Mouse (Mus musculus) layer of hippocampus, postnatal 25 days (tissue): ENCODE data around the gene Rps27. TPM values are rescaled to one million over a fixed set of nuclear protein-coding genes. Genes with fewer than 3 reads are reported as not detected.

ENCODE experiments used
- DNase-seq, 2 experiments: peaks; one replicate each; pipeline ENCODE4 v3.0.0; 2022; ENCODE audit warnings: mixed read lengths in 2 of 2, low spot score in 1 of 2; ENCODE audit errors: extremely low spot score in 1 of 2
- total RNA-seq, 2 experiments: library from RNA; stranded (reverse); gene quantifications; 2 replicates each; pipeline ENCODE4 v1.2.3; 2021

Gene Rps27
- total RNA-seq, 2 experiments from 2014 or later: 806 to 871 TPM

DNA sequence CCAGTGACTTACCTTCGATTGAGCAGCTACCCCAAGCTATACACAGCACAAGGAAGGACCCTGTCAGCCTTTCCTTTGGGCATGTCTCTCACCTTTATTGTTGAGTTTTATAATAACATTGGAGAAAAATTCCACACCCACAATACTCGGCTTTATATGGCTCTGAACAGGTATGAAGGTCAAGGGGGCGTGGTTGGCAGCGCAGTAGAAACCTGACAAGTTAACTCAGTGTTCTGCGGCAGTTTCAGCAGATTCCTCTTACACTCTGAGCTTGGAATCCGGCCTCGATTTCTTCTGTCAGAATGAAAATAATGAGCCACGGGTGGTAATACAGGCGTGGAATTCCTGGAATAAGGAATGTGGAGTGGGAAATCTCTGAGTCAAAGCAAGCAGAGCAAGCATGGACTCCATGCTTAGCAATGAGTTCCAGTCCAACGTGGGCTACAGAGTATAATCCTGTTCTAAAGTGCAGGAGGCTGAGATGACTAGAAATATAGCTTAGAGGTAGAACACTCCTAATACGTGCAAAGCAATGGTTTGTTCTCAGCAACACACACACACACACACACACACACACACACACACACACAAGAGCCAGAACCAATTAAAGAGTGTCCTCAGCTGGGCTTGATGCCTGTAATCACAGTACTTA is 22.5 kb downstream of the Rps27 start:
- DNase-seq: no peak

DNA sequence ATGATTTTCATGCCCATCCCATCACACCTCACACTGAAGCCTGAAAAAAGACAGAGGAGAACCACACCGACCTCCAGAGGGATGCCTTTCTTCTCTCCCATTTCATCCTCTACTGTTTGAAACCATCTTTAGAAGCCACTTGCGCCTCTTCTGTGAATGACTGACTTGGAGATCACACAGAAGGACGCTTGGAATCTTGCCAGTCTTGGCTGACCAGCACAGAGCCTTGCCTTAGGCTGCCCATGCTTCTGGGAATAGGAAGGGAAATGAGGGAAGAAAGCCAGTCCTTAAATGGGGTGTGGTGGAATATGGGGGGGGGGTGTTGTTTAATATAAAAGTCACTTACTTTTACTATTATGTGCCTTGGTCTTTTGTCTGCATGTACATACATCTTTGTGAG is 29.9 kb downstream of the Rps27 start:
- DNase-seq: no peak

DNA sequence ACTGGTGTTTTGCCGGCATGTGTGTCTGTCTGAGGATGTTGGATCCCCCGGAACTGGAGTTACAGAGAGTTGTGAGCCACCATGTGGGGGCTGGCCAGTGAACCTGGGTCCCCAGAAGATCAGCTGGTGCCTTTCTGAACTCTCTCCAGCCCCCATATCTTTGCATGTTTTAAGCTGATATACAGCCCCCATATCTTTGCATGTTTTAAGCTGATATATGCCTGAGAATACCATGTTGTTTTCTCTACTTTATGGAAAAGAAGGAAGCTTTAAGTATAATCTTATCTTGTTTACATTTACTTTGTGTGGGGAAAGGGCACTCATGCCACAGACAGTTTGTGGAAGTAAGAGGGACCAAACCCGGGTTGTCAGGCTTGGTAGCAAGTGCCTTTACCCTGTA is 33.9 kb downstream of the Rps27 start:
- DNase-seq: no peak

Other genes starting within 250 kb of the Rps27 start
- gene Hax1, start 214.9 kb downstream of the Rps27 start, total RNA-seq: 10 to 100 TPM; 75.8 to 94.9 TPM
- 10 to 100 TPM; 88.7 to 91.7 TPM for gene 4933434E20Rik, start 162.0 kb downstream of the Rps27 start, total RNA-seq
- 100 to 1,000 TPM; 144 to 181 TPM for gene Ubap2l, start 161.0 kb downstream of the Rps27 start, total RNA-seq
- gene Tpm3, start 141.0 kb downstream of the Rps27 start, total RNA-seq: 100 to 1,000 TPM; 164 to 185 TPM
- gene Nup210l, start 109.5 kb downstream of the Rps27 start, total RNA-seq: under 1 TPM; 0.42 to 0.59 TPM
- gene Rab13, start within 50 bp of the Rps27 start, total RNA-seq: 1 to 10 TPM; 7.5 to 8.9 TPM
- 10 to 100 TPM; 42.4 to 43.4 TPM for gene Jtb, start 17.9 kb upstream of the Rps27 start, total RNA-seq
- gene Creb3l4, start 29.9 kb upstream of the Rps27 start, total RNA-seq: not detected
- gene Slc39a1, start 34.5 kb upstream of the Rps27 start, total RNA-seq: 10 to 100 TPM; 49.9 to 51.1 TPM
- gene Crtc2, start 40.5 kb upstream of the Rps27 start, total RNA-seq: 10 to 100 TPM; 27.9 to 39.0 TPM
- 10 to 100 TPM; 31.6 to 34.1 TPM for gene Dennd4b, start 51.5 kb upstream of the Rps27 start, total RNA-seq
- gene Gatad2b, start 79.5 kb upstream of the Rps27 start, total RNA-seq: 100 to 1,000 TPM in 1 of 2 experiments, 10 to 100 TPM in 1; 90.0 to 112 TPM
- gene Slc27a3, start 176.3 kb upstream of the Rps27 start, total RNA-seq: 10 to 100 TPM; 13.7 to 17.1 TPM
- gene Ints3, start 220.0 kb upstream of the Rps27 start, total RNA-seq: 10 to 100 TPM; 69.1 to 70.6 TPM